Mouse (Mus musculus) megakaryocyte, embryonic 14.5 days (primary cell): Measurements from ENCODE around the gene Ccnb1.

Experiments used
- FLI1 ChIP-seq: IDR thresholded peaks from 2 replicates; pipeline ENCODE4 v1.6.1; 2012; ENCODE audit warnings: low read length, inconsistent platforms, mixed read lengths
- GATA1 ChIP-seq: IDR thresholded peaks from 3 replicates; pipeline ENCODE4 v1.6.1; 2012; ENCODE audit warnings: mixed read lengths, low read length, inconsistent platforms, borderline replicate concordance

DNA sequence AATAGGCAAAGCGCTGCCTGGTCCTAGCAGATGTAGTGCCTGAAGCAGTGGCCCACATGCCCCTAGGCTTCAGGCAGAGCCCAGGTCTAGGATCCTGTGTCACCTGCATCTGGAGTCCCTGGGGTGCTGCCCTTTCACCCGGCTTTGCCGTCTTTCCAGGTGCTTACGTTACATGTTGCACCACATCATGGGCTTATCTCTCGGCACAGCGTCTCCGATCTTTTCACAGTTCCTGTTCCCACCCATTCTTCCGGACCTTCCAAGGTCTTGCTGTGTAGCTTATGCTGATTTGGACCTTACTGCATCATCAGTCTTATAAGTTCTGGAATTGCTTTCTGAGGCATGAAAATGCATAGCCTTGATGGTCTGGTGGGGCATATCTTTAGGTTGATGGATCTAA, 33.8 kb downstream of the Ccnb1 start:
- TF ChIP-seq GATA1 (no peak), FLI1 (no peak)
